Comparison of ENCODE assay signal across 22 mouse cellular contexts in genomic region chr3:123553872-123554271, GRCm38 (mm10).
DNase-seq lines count a peak whose midpoint lies in the region; ATAC-seq and TF ChIP-seq lines count a peak whose summit lies in the region.
"Had no signal": no experiment of that assay in that cellular context is flagged by ENCODE, and none has a peak within 500 bp of the region (broad histone marks: within the 10 kb centered on the region; RNA-seq: fewer than 3 reads in every experiment).

No protein-coding gene starts in this region.

- peak; percentile 74 for DNase-seq in MEL (ENCODE audit: low read depth, low spot score)
- no peak for DNase-seq in liver, embryonic 14.5 days (ENCODE audit: low read depth in 3 of 3, low spot score in 3 of 3)
- DNase-seq in thymus, postnatal 25 days = no peak
- no peak for DNase-seq in heart, adult 18-20 months
- no peak for DNase-seq in cerebellum, adult 8-10 months
- DNase-seq: adrenal gland, adult 8-10 months; adrenal gland, postnatal 36 days; cerebellum, adult 11 months; cerebellum, adult 9-11 months; cerebellum, postnatal 36 days; gastrocnemius, adult 2 months; gastrocnemius, postnatal 25 days; heart, postnatal 10 days; heart, postnatal 4 days had no signal

- 24% methylated on average over 6 of the region's 6 CpGs for WGBS in liver, embryonic 14.5 days (ENCODE audit: insufficient replicate concordance)

- H3K27me3 ChIP-seq in MEL (ENCODE audit: control insufficient read depth in 1 of 2, insufficient read depth in 2 of 2, low read length in 2 of 2) = no peaks in the 10 kb centered on the region
- no peaks in the 10 kb centered on the region for H3K27me3 ChIP-seq in liver, embryonic 14.5 days (ENCODE audit: control insufficient read depth, insufficient read depth, low read length)
- H3K27me3 ChIP-seq: CH12.LX; hindbrain, embryonic 12.5 days had no signal

- H3K4me3 ChIP-seq in MEL (ENCODE audit: control insufficient read depth in 1 of 2, insufficient read depth in 1 of 2, low read depth in 2 of 2, low read length in 2 of 2) = peak overlapping the region; percentile 33 to 34
- H3K4me3 ChIP-seq in liver, embryonic 14.5 days (ENCODE audit: insufficient read depth in 1 of 2, low read depth in 2 of 2, low read length in 2 of 2) = no peak overlapping the region
- H3K4me3 ChIP-seq: embryonic facial prominence, embryonic 10.5 days; forebrain, embryonic 10.5 days; gastrocnemius, adult 2 months; hindbrain, embryonic 12.5 days had no signal

- H3K4me2 ChIP-seq in liver, embryonic 14.5 days (ENCODE audit: low read depth) = peak overlapping the region; percentile 21; the same call in 1 of the 2 replicates
- H3K4me2 ChIP-seq: hindbrain, embryonic 12.5 days had no signal

- H3K79me2 ChIP-seq in MEL (ENCODE audit: control insufficient read depth, insufficient read depth, low read length, poor library complexity) = no peaks in the 10 kb centered on the region

- H3K9me3 ChIP-seq in MEL (replicated peaks; ENCODE audit: insufficient read depth, low read length) = no peaks in the 10 kb centered on the region
- no peaks in the 10 kb centered on the region for H3K9me3 ChIP-seq in liver, embryonic 14.5 days (ENCODE audit: control insufficient read depth, low read length)
- H3K9me3 ChIP-seq: embryonic facial prominence, embryonic 10.5 days; forebrain, embryonic 10.5 days; hindbrain, embryonic 12.5 days had no signal

- peaks cover 28 to 40% of the 10 kb centered on the region in 2 experiments for H3K4me1 ChIP-seq in MEL (ENCODE audit: control insufficient read depth in 1 of 2, insufficient read depth in 2 of 2, low read length in 2 of 2)
- peaks cover 2 to 10% of the 10 kb centered on the region in 2 experiments; a peak in 3 of 4 replicates for H3K4me1 ChIP-seq in liver, embryonic 14.5 days (replicated peaks; ENCODE audit: control insufficient read depth in 2 of 2, insufficient read depth in 2 of 2, low read length in 1 of 2)
- H3K4me1 ChIP-seq: embryonic facial prominence, embryonic 10.5 days; forebrain, embryonic 10.5 days; hindbrain, embryonic 12.5 days had no signal

- peak overlapping the region; percentile 82 for H3K27ac ChIP-seq in MEL (ENCODE audit: control insufficient read depth, low read depth, low read length)
- no peak overlapping the region for H3K27ac ChIP-seq in liver, embryonic 14.5 days
- H3K27ac ChIP-seq: embryonic facial prominence, embryonic 10.5 days; forebrain, embryonic 10.5 days; gastrocnemius, adult 2 months; hindbrain, embryonic 12.5 days had no signal

- TF ChIP-seq CTCF in MEL (IDR thresholded peaks at IDR 0.05 in 2 of 3, conservative IDR thresholded peaks at IDR 0.05 in 1 of 3; ENCODE audit: control insufficient read depth in 1 of 3, insufficient read depth in 1 of 3, low read depth in 2 of 3, low read length in 3 of 3, poor library complexity in 1 of 3, severe bottlenecking in 1 of 3) = no peak
- no peak for TF ChIP-seq CTCF in liver, embryonic 14.5 days (IDR thresholded peaks at IDR 0.05; ENCODE audit: low read depth)

- no peak; the same call in 1 of the 2 replicates for TF ChIP-seq RAD21 in MEL (IDR thresholded peaks at IDR 0.05; ENCODE audit: low read depth, low read length)

- TF ChIP-seq EP300 in MEL (IDR thresholded peaks at IDR 0.05; ENCODE audit: low read depth in 1 of 2, low read length in 2 of 2) = peak; percentile 95 to 97
- TF ChIP-seq EP300 in liver, embryonic 14.5 days (IDR thresholded peaks at IDR 0.05; ENCODE audit: low read depth) = peak; percentile 81

- peak; percentile 50 for ATAC-seq in common myeloid progenitor, adult 5-6 weeks (replicated peaks; ENCODE audit: low read depth, poor library complexity, severe bottlenecking)
- ATAC-seq in liver, embryonic 14.5 days (ENCODE audit: insufficient read depth) = peak; percentile 78
- peak; percentile 70 for ATAC-seq in megakaryocyte progenitor cell, adult 5-6 weeks (replicated peaks; ENCODE audit: poor library complexity)
- ATAC-seq: forebrain, embryonic 14.5 days; hindbrain, embryonic 16.5 days had no signal

- no peak for TF ChIP-seq POLR2A in MEL (IDR thresholded peaks at IDR 0.05; ENCODE audit: control insufficient read depth in 1 of 2, insufficient read depth in 1 of 2, low read depth in 1 of 2, low read length in 2 of 2, poor library complexity in 1 of 2)

- H3K36me3 ChIP-seq in MEL (ENCODE audit: control insufficient read depth in 1 of 2, insufficient read depth in 2 of 2, low read length in 2 of 2) = peaks cover 0 to 46% of the 10 kb centered on the region in 2 experiments; a peak in 2 of 4 replicates
- H3K36me3 ChIP-seq in liver, embryonic 14.5 days (replicated peaks; ENCODE audit: control insufficient read depth, insufficient read depth, low read depth) = no peaks in the 10 kb centered on the region
- H3K36me3 ChIP-seq: embryonic facial prominence, embryonic 10.5 days; forebrain, embryonic 10.5 days; hindbrain, embryonic 12.5 days had no signal

- H3K9ac ChIP-seq in MEL (ENCODE audit: control insufficient read depth, low read depth, low read length, poor library complexity, severe bottlenecking) = peak overlapping the region; percentile 33
- H3K9ac ChIP-seq in liver, embryonic 14.5 days (replicated peaks) = no peak overlapping the region
- H3K9ac ChIP-seq: hindbrain, embryonic 12.5 days had no signal

TF ChIP-seq in MEL, 35 proteins besides CTCF, POLR2A, EP300 and RAD21:
- TF ChIP-seq USF1 (IDR thresholded peaks at IDR 0.05; ENCODE audit: low read depth, low read length) (peak; percentile 3; the same call in 1 of the 2 replicates), CHD1 (IDR thresholded peaks at IDR 0.05; ENCODE audit: low read depth, low read length) (no peak), NRF1 (IDR thresholded peaks at IDR 0.05; ENCODE audit: insufficient read depth, low read depth, low read length, poor library complexity, severe bottlenecking) (no peak), E2F4 (IDR thresholded peaks at IDR 0.05; ENCODE audit: borderline replicate concordance, low read depth, low read length) (no peak), POLR2AphosphoS2 (IDR thresholded peaks at IDR 0.05; ENCODE audit: low read length) (no peak), MAZ (IDR thresholded peaks at IDR 0.05; ENCODE audit: low read depth, low read length) (0 out of 2 replicates have a peak, but pooled peaks have one; percentile 54), RCOR1 (IDR thresholded peaks at IDR 0.05; ENCODE audit: low read depth, low read length) (peak; percentile 88), ZC3H11A (IDR thresholded peaks at IDR 0.05; ENCODE audit: low read depth, low read length) (peak; percentile 14; the same call in 1 of the 2 replicates), ETS1 (IDR thresholded peaks at IDR 0.05; ENCODE audit: low read depth, low read length) (peak; percentile 95), GABPA (IDR thresholded peaks at IDR 0.05; ENCODE audit: low read depth, low read length) (0 out of 2 replicates have a peak, but pooled peaks have one; percentile 47), ELF1 (IDR thresholded peaks at IDR 0.05; ENCODE audit: low read depth, low read length) (peak; percentile 50; the same call in 1 of the 2 replicates), TBP (IDR thresholded peaks at IDR 0.05; ENCODE audit: low read depth, low read length) (peak; percentile 24; the same call in 1 of the 2 replicates), JUND (IDR thresholded peaks at IDR 0.05; ENCODE audit: low read depth, low read length) (no peak), NELFE (IDR thresholded peaks at IDR 0.05; ENCODE audit: low read depth, low read length) (no peak), MAX (IDR thresholded peaks at IDR 0.05; ENCODE audit: low read length) (no peak; the same call in none of the 2 replicates), ZKSCAN1 (IDR thresholded peaks at IDR 0.05; ENCODE audit: low read depth, low read length) (no peak), CHD2 (IDR thresholded peaks at IDR 0.05; ENCODE audit: low read length) (no peak; the same call in 1 of the 2 replicates), TAL1 (IDR thresholded peaks at IDR 0.05; ENCODE audit: low read length) (peak; percentile 43; the same call in 1 of the 2 replicates), ZNF384 (IDR thresholded peaks at IDR 0.05; ENCODE audit: low read depth, low read length) (peak; percentile 56), BHLHE40 (IDR thresholded peaks at IDR 0.05; ENCODE audit: borderline replicate concordance, low read depth, low read length) (peak; percentile 75), ZMIZ1 (IDR thresholded peaks at IDR 0.05; ENCODE audit: low read depth, low read length) (peak; percentile 38; the same call in 1 of the 2 replicates), MXI1 (IDR thresholded peaks at IDR 0.05; ENCODE audit: low read depth, low read length) (peak; percentile 52), SMC3 (IDR thresholded peaks at IDR 0.05; ENCODE audit: low read depth, low read length) (no peak), TCF12 (IDR thresholded peaks at IDR 0.05; ENCODE audit: low read depth, low read length) (peak; percentile 94), GATA1 (IDR thresholded peaks at IDR 0.05; ENCODE audit: low read depth, low read length) (peak; percentile 95), USF2 (IDR thresholded peaks at IDR 0.05; ENCODE audit: borderline replicate concordance in 1 of 2, insufficient read depth in 1 of 2, low read depth in 1 of 2, low read length in 2 of 2) (no peak), HCFC1 (IDR thresholded peaks at IDR 0.05; ENCODE audit: low read depth, low read length) (no peak; the same call in 1 of the 2 replicates), UBTF (IDR thresholded peaks at IDR 0.05; ENCODE audit: borderline replicate concordance, insufficient read depth, low read depth, low read length) (no peak), KAT2A (conservative IDR thresholded peaks at IDR 0.05; ENCODE audit: low read depth, low read length) (no peak; the same call in 1 of the 2 replicates), MYB (IDR thresholded peaks at IDR 0.05; ENCODE audit: low read depth, low read length) (peak; percentile 85), SIN3A (IDR thresholded peaks at IDR 0.05; ENCODE audit: low read length) (peak; percentile 76), MAFK (IDR thresholded peaks at IDR 0.05; ENCODE audit: borderline replicate concordance, low read depth, low read length) (peak; percentile 75; the same call in 1 of the 2 replicates), POLR2AphosphoS5 (IDR thresholded peaks at IDR 0.05; ENCODE audit: borderline replicate concordance, low read depth, low read length) (no peak), MEF2A (IDR thresholded peaks at IDR 0.05; ENCODE audit: extremely low read depth, insufficient replicate concordance, low read depth, low read length, poor library complexity, severe bottlenecking) (peak; percentile 93), MYC (IDR thresholded peaks at IDR 0.05; ENCODE audit: low read depth, low read length) (peak; percentile 42; the same call in 1 of the 2 replicates)

Comparison
In these comparisons a context has a peak if more than half of its experiments do, and no peak if none do; other contexts are left out.
1. H3K4me3 ChIP-seq: peak in MEL (2 of 2); none in liver, embryonic 14.5 days (0 of 2).
2. Peak in every context shown above with its lines, with median percentiles within 50 percentile points of each other: ATAC-seq.